Mouse (Mus musculus): ENCODE results near the gene Bst2.

GRCm38 (mm10) chr8:71558071-71558957, 21.1 kb upstream of the Bst2 start, which contains the start of gene Tmem221:
- TF ChIP-seq POLR2A (IDR thresholded peaks at IDR 0.05; ENCODE audit: borderline replicate concordance, low read depth, low read length) (no peak; the same call in 1 of the 2 replicates), CTCF (IDR thresholded peaks at IDR 0.05; ENCODE audit: low read depth, low read length) (peak; percentile 25; the same call in 1 of the 2 replicates)

All from bone marrow macrophage, adult 2 months (primary cell).